Mouse (Mus musculus) right cerebral cortex, postnatal 10 days (tissue): ENCODE measurements around the gene Rftn1.

Experiments used
- DNase-seq, 2 experiments: peaks; one replicate each; pipeline ENCODE4 v3.0.0; 2021; ENCODE audit warnings: low spot score in 2 of 2

The Rftn1 gene

GRCm38 (mm10) chr17:50172795-50173194 is 17.7 kb downstream of the Rftn1 start:
- no peak for DNase-seq

GRCm38 (mm10) chr17:50170935-50171545 is 19.4 kb downstream of the Rftn1 start:
- no peak for DNase-seq

GRCm38 (mm10) chr17:50169946-50170427 is 20.5 kb downstream of the Rftn1 start:
- no peak for DNase-seq

GRCm38 (mm10) chr17:50160904-50161805 is 29.3 kb downstream of the Rftn1 start:
- DNase-seq, result no peak

- DNase-seq, result no peak
Measured at GRCm38 (mm10) chr17:50160357-50160756, 30.1 kb downstream of the Rftn1 start.

- DNase-seq, result no peak
Measured at GRCm38 (mm10) chr17:50159816-50160215, 30.7 kb downstream of the Rftn1 start.

- DNase-seq, result no peak
Measured at GRCm38 (mm10) chr17:50158565-50158964, 31.9 kb downstream of the Rftn1 start.

GRCm38 (mm10) chr17:50157190-50158150 is 33.0 kb downstream of the Rftn1 start:
- DNase-seq, result no peak

GRCm38 (mm10) chr17:50152085-50152484 is 38.4 kb downstream of the Rftn1 start:
- DNase-seq, result no peak

GRCm38 (mm10) chr17:50151208-50151723 is 39.2 kb downstream of the Rftn1 start:
- no peak for DNase-seq

- peak; percentile 53 to 64 for DNase-seq
Measured at GRCm38 (mm10) chr17:50150416-50151207, 39.9 kb downstream of the Rftn1 start.

- no peak for DNase-seq
Measured at GRCm38 (mm10) chr17:50149690-50150210, 40.7 kb downstream of the Rftn1 start.

GRCm38 (mm10) chr17:50147831-50148587 is 42.5 kb downstream of the Rftn1 start:
- no peak for DNase-seq

- DNase-seq, result no peak
Measured at GRCm38 (mm10) chr17:50143354-50143753, 47.1 kb downstream of the Rftn1 start.

GRCm38 (mm10) chr17:50142553-50142952 is 47.9 kb downstream of the Rftn1 start:
- no peak for DNase-seq

- no peak for DNase-seq
Measured at GRCm38 (mm10) chr17:50142151-50142550, 48.3 kb downstream of the Rftn1 start.

GRCm38 (mm10) chr17:50136060-50136459 is 54.4 kb downstream of the Rftn1 start:
- no peak for DNase-seq

GRCm38 (mm10) chr17:50135466-50135865 is 55.0 kb downstream of the Rftn1 start:
- no peak for DNase-seq

GRCm38 (mm10) chr17:50131698-50132097 is 58.8 kb downstream of the Rftn1 start:
- DNase-seq, result no peak

GRCm38 (mm10) chr17:50130421-50130820 is 60.1 kb downstream of the Rftn1 start:
- no peak for DNase-seq
